Mouse (Mus musculus) liver, postnatal 0 days (tissue): Measurements from ENCODE around the gene 9930021J03Rik.

Source experiments
- CTCF ChIP-seq: sonication (generic); IDR thresholded peaks from 2 replicates; pipeline ENCODE4 v1.5.1; 2016; ENCODE audit warnings: antibody characterized with exemption, low read depth
- EP300 ChIP-seq: IDR thresholded peaks from 2 replicates; pipeline ENCODE4 v1.6.1; 2016; ENCODE audit warnings: antibody characterized with exemption, low read depth, mild to moderate bottlenecking

DNA sequence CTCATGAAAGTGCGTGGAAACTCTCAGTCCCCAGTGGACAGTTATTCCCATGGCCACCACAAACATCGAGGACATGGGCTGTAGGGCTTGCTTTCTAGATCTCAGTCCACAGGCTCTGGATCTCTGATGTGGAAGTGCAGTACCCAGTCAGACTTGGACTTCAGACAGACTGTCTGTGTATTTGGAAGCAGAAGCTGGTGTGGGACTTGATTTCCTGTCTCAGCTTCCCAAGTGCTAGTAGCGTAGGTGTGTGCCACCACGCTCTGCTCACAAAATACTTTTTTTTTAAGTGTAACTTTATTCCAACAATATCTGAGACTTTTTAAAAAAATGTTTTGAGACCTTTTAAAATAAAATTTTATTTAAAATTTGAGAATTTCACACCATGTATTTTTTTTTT lies 109.5 kb downstream of the 9930021J03Rik start:
- TF ChIP-seq CTCF (no peak), EP300 (no peak)
